Mouse (Mus musculus): ENCODE measurements around the gene Scpep1. TPM values are rescaled to one million over a fixed set of nuclear protein-coding genes. Genes with fewer than 3 reads are reported as not detected.
A peak's percentile ranks its signal among the peaks of the same experiment; 100 is the strongest.

Scpep1 gene
- polyA plus RNA-seq, 1 experiment from 2014 or later: 63.5 TPM

- Histone ChIP-seq H3K4me3 (ENCODE audit: low read depth, low read length) (no peak overlapping the region), H3K9me3 (ENCODE audit: control insufficient read depth, low read length) (no peaks in the 10 kb centered on the region), H3K4me1 (replicated peaks; ENCODE audit: control insufficient read depth, insufficient read depth, low read length) (no peaks in the 10 kb centered on the region), H3K4me2 (ENCODE audit: low read depth, low read length, severe bottlenecking) (no peak overlapping the region), H3K27me3 (ENCODE audit: control insufficient read depth, insufficient read depth, low read length) (no peaks in the 10 kb centered on the region), H3K27ac (ENCODE audit: low read depth, low read length) (no peak overlapping the region), H3K36me3 (ENCODE audit: control insufficient read depth, insufficient read depth, low read length) (peaks cover 3% of the 10 kb centered on the region; the same call in 1 of the 2 replicates), H3K9ac (ENCODE audit: low read length) (no peak overlapping the region)
- DNase-seq (ENCODE audit: low spot score) (no peak), ATAC-seq (replicated peaks; ENCODE audit: low FRiP score) (no peak)
- 76% methylated on average over 5 of the region's 5 CpGs for WGBS
Measured at GRCm38 (mm10) chr11:88988956-88989355, 33.7 kb upstream of the Scpep1 start.

DNA sequence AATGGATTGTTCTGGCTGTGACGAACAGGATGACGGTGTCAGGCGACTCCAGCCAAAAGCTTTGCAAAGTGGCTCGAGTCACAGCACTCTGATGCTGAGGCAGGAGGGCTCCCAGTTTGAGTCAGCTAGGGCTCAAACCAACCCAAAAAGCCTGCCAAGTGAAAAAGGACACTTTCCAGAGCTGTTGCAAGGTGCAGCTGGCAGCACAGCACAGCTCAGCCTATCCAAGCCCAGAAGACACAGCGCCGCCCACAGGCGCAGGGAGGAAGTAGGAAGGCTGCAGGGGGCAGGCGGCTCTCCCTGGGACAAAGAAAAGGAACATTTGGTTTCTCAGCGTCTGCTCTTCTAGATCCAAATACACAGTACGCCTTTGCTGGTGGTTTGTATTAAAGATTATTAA is 31.4 kb upstream of the Scpep1 start:
- H3K4me2 ChIP-seq (ENCODE audit: low read depth, low read length, severe bottlenecking): no peak overlapping the region
- peaks cover 7% of the 10 kb centered on the region; the same call in 1 of the 2 replicates for H3K36me3 ChIP-seq (ENCODE audit: control insufficient read depth, insufficient read depth, low read length)
- H3K27me3 ChIP-seq (ENCODE audit: control insufficient read depth, insufficient read depth, low read length): no peaks in the 10 kb centered on the region
- no peaks in the 10 kb centered on the region for H3K4me1 ChIP-seq (replicated peaks; ENCODE audit: control insufficient read depth, insufficient read depth, low read length)
- 90% methylated on average over 10 of the region's 10 CpGs for WGBS
- ATAC-seq (replicated peaks; ENCODE audit: low FRiP score) (no peak), DNase-seq (ENCODE audit: low spot score) (no peak)
- H3K4me3 ChIP-seq (ENCODE audit: low read depth, low read length): no peak overlapping the region
- no peaks in the 10 kb centered on the region for H3K9me3 ChIP-seq (ENCODE audit: control insufficient read depth, low read length)
- no peak overlapping the region for H3K27ac ChIP-seq (ENCODE audit: low read depth, low read length)
- H3K9ac ChIP-seq (ENCODE audit: low read length): no peak overlapping the region

DNA sequence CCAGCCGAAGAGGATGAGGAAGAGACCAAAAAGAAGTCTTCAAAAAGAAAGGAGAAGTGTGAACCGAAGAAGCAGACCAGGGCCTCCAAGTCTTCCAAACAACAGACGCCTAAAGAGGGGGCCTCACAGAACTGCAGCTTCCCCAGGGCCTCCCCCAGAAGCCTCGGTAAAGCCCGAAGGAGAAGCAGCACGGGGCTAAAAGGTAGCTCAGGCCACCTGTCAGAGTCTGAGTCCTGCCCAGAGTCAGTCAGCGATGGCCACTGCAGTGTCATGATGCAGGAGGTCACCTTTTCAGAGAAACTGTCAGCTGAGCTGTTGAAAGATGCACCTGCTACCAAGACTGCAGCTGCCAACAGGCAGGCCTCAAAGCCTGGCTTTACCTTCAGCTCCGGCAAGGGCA is 26.1 kb upstream of the Scpep1 start:
- H3K9me3 ChIP-seq (ENCODE audit: control insufficient read depth, low read length): no peaks in the 10 kb centered on the region
- H3K4me3 ChIP-seq (ENCODE audit: low read depth, low read length): no peak overlapping the region
- 92% methylated on average over 8 of the region's 8 CpGs for WGBS
- H3K4me2 ChIP-seq (ENCODE audit: low read depth, low read length, severe bottlenecking): no peak overlapping the region
- DNase-seq (ENCODE audit: low spot score): no peak
- no peak for ATAC-seq (replicated peaks; ENCODE audit: low FRiP score)
- peaks cover 7% of the 10 kb centered on the region; the same call in 1 of the 2 replicates for H3K36me3 ChIP-seq (ENCODE audit: control insufficient read depth, insufficient read depth, low read length)
- no peak overlapping the region for H3K27ac ChIP-seq (ENCODE audit: low read depth, low read length)
- H3K9ac ChIP-seq (ENCODE audit: low read length): no peak overlapping the region
- no peaks in the 10 kb centered on the region for H3K27me3 ChIP-seq (ENCODE audit: control insufficient read depth, insufficient read depth, low read length)
- H3K4me1 ChIP-seq (replicated peaks; ENCODE audit: control insufficient read depth, insufficient read depth, low read length): no peaks in the 10 kb centered on the region

DNA sequence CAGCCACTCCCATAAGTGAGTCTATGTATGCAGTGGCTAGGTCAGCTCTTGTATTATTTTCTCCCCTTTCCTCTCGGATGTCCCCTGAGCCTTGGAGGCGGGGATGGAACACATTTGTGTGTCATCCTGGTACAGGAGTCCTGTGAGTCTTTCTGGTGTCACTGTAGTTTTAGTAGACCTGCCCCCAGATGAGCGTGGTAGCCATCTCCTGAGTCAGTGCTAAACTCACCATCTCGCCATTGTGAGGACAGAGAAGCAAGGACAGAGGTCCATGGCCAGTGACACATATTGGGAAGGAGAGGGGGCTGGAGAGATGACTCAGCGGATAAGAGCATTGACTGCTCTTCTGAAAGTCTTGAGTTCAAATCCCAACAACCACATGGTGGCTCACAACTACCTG is 21.9 kb upstream of the Scpep1 start:
- DNase-seq (ENCODE audit: low spot score) (no peak), ATAC-seq (replicated peaks; ENCODE audit: low FRiP score) (no peak)
- no peak overlapping the region for H3K4me3 ChIP-seq (ENCODE audit: low read depth, low read length)
- H3K9ac ChIP-seq (ENCODE audit: low read length): no peak overlapping the region
- no peak overlapping the region for H3K4me2 ChIP-seq (ENCODE audit: low read depth, low read length, severe bottlenecking)
- no peaks in the 10 kb centered on the region; the same call in 1 of the 2 replicates for H3K4me1 ChIP-seq (replicated peaks; ENCODE audit: control insufficient read depth, insufficient read depth, low read length)
- no peaks in the 10 kb centered on the region; the same call in 1 of the 2 replicates for H3K36me3 ChIP-seq (ENCODE audit: control insufficient read depth, insufficient read depth, low read length)
- no peak overlapping the region for H3K27ac ChIP-seq (ENCODE audit: low read depth, low read length)
- H3K9me3 ChIP-seq (ENCODE audit: control insufficient read depth, low read length): no peaks in the 10 kb centered on the region
- WGBS: 94% methylated on average over 5 of the region's 5 CpGs
- no peaks in the 10 kb centered on the region for H3K27me3 ChIP-seq (ENCODE audit: control insufficient read depth, insufficient read depth, low read length)

DNA sequence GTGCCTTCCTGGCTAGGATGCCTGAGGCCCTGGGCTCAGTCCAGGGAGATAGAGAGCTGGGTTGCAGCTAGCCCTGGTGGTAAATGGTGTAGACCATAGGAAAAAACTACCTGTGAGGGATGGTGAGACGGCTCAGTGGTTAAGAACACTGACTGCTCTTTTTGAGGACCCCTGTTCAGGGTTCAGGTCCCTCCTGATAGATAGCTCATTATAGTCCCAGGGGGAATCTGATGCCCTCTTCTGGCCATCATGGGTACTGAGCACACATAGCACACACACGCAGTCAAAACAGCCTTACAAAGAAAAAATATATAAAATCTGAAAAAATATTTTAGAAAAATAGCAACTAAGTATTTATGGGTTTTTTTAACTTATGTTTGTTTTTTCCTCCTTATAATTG is 21.1 kb upstream of the Scpep1 start:
- Histone ChIP-seq H3K9ac (ENCODE audit: low read length) (no peak overlapping the region), H3K9me3 (ENCODE audit: control insufficient read depth, low read length) (no peaks in the 10 kb centered on the region), H3K27me3 (ENCODE audit: control insufficient read depth, insufficient read depth, low read length) (no peaks in the 10 kb centered on the region), H3K27ac (ENCODE audit: low read depth, low read length) (no peak overlapping the region), H3K4me3 (ENCODE audit: low read depth, low read length) (no peak overlapping the region), H3K4me1 (replicated peaks; ENCODE audit: control insufficient read depth, insufficient read depth, low read length) (no peaks in the 10 kb centered on the region; the same call in 1 of the 2 replicates), H3K36me3 (ENCODE audit: control insufficient read depth, insufficient read depth, low read length) (no peaks in the 10 kb centered on the region), H3K4me2 (ENCODE audit: low read depth, low read length, severe bottlenecking) (no peak overlapping the region)
- no peak for ATAC-seq (replicated peaks; ENCODE audit: low FRiP score)
- WGBS: 90% methylated on average over 2 of the region's 2 CpGs
- DNase-seq (ENCODE audit: low spot score): no peak

DNA sequence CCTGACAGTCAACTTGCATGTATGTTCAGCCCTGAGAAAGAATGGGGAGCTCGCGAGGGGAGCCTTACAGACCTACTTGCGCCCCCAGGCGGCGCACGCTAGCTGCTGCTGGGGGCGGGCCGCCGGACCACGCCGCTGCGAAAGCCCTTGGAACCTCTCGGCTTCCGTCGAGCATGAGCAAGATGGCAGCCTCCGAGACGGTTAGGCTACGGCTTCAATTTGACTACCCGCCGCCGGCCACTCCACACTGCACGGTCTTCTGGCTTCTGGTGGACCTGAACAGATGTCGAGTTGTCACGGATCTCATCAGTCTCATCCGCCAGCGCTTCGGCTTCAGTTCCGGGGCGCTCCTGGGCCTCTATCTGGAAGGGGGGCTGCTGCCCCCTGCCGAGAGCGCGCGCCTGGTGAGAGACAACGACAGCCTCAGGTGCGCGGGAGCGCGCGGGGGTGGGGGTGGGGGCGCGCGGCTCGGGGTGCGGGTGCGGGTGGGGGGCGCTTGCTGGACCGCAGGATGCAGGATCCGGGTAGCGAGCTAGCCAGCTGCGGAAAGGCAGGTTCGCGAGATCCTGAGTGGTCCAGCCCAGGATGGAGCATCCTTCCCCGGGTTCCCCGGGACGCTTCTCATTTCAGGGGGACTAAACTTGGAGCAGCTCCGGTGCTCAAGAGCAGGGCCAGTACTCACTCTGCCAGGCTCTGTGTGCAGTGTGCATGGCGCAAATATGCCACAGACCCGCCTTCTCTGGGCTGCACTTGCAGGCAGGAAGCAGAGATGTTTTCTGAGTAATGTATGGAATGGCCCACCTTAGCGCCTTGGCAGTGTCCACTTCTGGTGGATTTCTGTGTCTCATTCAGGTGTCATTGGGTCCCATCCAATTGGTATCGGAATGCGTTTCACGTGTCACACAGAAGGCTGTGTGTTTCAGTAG is 18.8 kb upstream of the Scpep1 start:
- Histone ChIP-seq H3K9ac (ENCODE audit: low read length) (peak overlapping the region; percentile 85), H3K27me3 (ENCODE audit: control insufficient read depth, insufficient read depth, low read length) (no peaks in the 10 kb centered on the region), H3K4me2 (ENCODE audit: low read depth, low read length, severe bottlenecking) (peak overlapping the region; percentile 70), H3K4me3 (ENCODE audit: low read depth, low read length) (peak overlapping the region; percentile 70), H3K36me3 (ENCODE audit: control insufficient read depth, insufficient read depth, low read length) (no peaks in the 10 kb centered on the region), H3K4me1 (replicated peaks; ENCODE audit: control insufficient read depth, insufficient read depth, low read length) (no peaks in the 10 kb centered on the region; the same call in 1 of the 2 replicates), H3K27ac (ENCODE audit: low read depth, low read length) (peak overlapping the region; percentile 75), H3K9me3 (ENCODE audit: control insufficient read depth, low read length) (no peaks in the 10 kb centered on the region)
- ATAC-seq (replicated peaks; ENCODE audit: low FRiP score) (peak; percentile 79), DNase-seq (ENCODE audit: low spot score) (peak; percentile 96)
- 3% methylated on average over 62 of the region's 62 CpGs for WGBS

DNA sequence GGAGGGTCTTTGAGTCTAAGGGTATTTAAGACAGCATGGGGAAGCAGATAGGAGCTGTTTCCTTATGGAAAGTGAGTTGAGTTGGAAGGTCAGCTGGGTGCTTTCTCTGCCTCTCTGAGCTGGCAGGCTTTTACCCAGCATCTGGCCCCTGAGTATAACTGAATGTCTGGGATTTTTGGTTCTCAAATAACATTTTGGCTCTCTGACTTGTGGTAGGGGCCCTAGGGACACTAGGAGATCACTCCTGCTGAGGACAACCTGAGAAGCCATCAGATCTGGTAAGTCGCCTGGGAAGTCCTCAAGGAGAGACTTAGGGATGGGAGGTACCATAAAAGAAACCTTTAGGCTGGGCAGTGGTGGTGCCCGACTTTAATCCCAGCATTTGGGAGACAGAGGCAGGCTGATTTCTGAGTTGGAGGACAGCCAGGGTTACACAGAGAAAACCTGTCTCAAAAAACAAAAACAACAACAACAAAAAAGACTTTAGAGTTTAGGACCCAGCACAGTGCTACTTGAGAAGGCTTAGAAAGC is 15.0 kb upstream of the Scpep1 start, which contains the start of gene Coil:
Gene Coil, plus strand, starts transcription at position 51 of the 531 bp plus-strand sequence.
- no peak within 1 kb of the TSS for H3K27ac ChIP-seq (ENCODE audit: low read depth, low read length)
- H3K4me2 ChIP-seq (ENCODE audit: low read depth, low read length, severe bottlenecking): no peak within 1 kb of the TSS
- no peak within 1 kb of the TSS for H3K9ac ChIP-seq (ENCODE audit: low read length)
- 40% methylated on average over 2 of the region's 2 CpGs for WGBS
- H3K4me1 ChIP-seq (replicated peaks; ENCODE audit: control insufficient read depth, insufficient read depth, low read length): no peaks in the 10 kb centered on the region; the same call in 1 of the 2 replicates
- DNase-seq (ENCODE audit: low spot score): peak; percentile 50
- H3K4me3 ChIP-seq (ENCODE audit: low read depth, low read length): no peak within 1 kb of the TSS
- no peaks in the 10 kb centered on the region for H3K36me3 ChIP-seq (ENCODE audit: control insufficient read depth, insufficient read depth, low read length)
- H3K9me3 ChIP-seq (ENCODE audit: control insufficient read depth, low read length): no peaks in the 10 kb centered on the region
- no peaks in the 10 kb centered on the region for H3K27me3 ChIP-seq (ENCODE audit: control insufficient read depth, insufficient read depth, low read length)
- no peak; the same call in 1 of the 2 replicates for ATAC-seq (replicated peaks; ENCODE audit: low FRiP score)

DNA sequence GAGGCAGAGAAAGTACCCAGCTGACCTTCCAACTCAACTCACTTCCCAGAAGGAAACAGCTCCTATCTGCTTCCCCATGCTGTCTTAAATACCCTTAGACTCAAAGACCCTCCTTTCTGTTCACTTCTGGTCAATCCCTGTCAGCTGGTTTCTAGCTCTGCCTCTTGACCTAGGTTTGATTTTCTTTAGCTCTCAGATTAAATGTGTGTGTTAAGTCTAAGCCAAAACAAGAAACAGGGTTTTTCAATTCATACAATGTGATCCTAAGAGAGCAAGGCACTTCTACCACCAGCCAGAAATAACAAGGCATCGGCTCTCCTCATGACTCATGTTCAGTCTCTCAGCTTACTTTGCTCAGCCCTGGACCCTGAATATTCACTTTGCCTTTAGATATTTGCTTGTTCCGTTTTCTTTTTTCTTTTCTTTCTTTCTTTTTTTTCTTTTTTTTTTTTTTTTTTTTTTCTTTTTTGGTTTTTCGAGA is 11.7 kb upstream of the Scpep1 start, which contains the start of gene Elobl:
Gene Elobl, minus strand, starts transcription at position 51 of the 481 bp plus-strand sequence.
- Histone ChIP-seq H3K4me1 (replicated peaks; ENCODE audit: control insufficient read depth, insufficient read depth, low read length) (no peaks in the 10 kb centered on the region), H3K36me3 (ENCODE audit: control insufficient read depth, insufficient read depth, low read length) (no peaks in the 10 kb centered on the region), H3K9ac (ENCODE audit: low read length) (no peak within 1 kb of the TSS), H3K27ac (ENCODE audit: low read depth, low read length) (no peak within 1 kb of the TSS), H3K4me3 (ENCODE audit: low read depth, low read length) (no peak within 1 kb of the TSS), H3K27me3 (ENCODE audit: control insufficient read depth, insufficient read depth, low read length) (no peaks in the 10 kb centered on the region), H3K4me2 (ENCODE audit: low read depth, low read length, severe bottlenecking) (no peak within 1 kb of the TSS), H3K9me3 (ENCODE audit: control insufficient read depth, low read length) (no peaks in the 10 kb centered on the region)
- no peak for ATAC-seq (replicated peaks; ENCODE audit: low FRiP score)
- DNase-seq (ENCODE audit: low spot score): no peak
- 93% methylated on average over 2 of the region's 3 CpGs for WGBS

Measured in forebrain, embryonic 11.5 days (tissue).